6 mouse cellular contexts compared by ENCODE assay signal in genomic region chr17:45517135-45517534, GRCm38 (mm10). TPM values are rescaled to one million over a fixed set of nuclear protein-coding genes. Genes with fewer than 3 reads are reported as not detected.
"Had no signal": no experiment of that assay in that cellular context is flagged by ENCODE, and none has a peak within 500 bp of the region (broad histone marks: within the 10 kb centered on the region; RNA-seq: fewer than 3 reads in every experiment).

No protein-coding gene starts in this region.

- H3K4me3 ChIP-seq: limb, embryonic 15.5 days; liver, embryonic 12.5 days; midbrain, embryonic 12.5 days had no signal

- ATAC-seq: liver, embryonic 12.5 days had no signal

- H3K9ac ChIP-seq: limb, embryonic 15.5 days; liver, embryonic 12.5 days; lung, embryonic 14.5 days; midbrain, embryonic 12.5 days had no signal

- H3K27me3 ChIP-seq: limb, embryonic 15.5 days; liver, embryonic 12.5 days had no signal

- H3K4me2 ChIP-seq: limb, embryonic 15.5 days; liver, embryonic 12.5 days; lung, embryonic 14.5 days; midbrain, embryonic 12.5 days had no signal

- H3K4me1 ChIP-seq: limb, embryonic 15.5 days had no signal

- H3K27ac ChIP-seq: limb, embryonic 15.5 days; liver, embryonic 12.5 days; midbrain, embryonic 12.5 days had no signal

- H3K9me3 ChIP-seq: limb, embryonic 15.5 days; liver, embryonic 12.5 days; midbrain, embryonic 12.5 days had no signal

RNA-seq across cellular contexts. Expression of gene Tcte1, which starts 6.1 kb away (rescaled TPM):
- polyA plus RNA-seq: liver, embryonic 16.5 days had no signal

RNA-seq across cellular contexts. Expression of gene Spats1, which starts 41.9 kb away (rescaled TPM):
- polyA plus RNA-seq: small intestine, adult 2 months had no signal
